Mouse (Mus musculus) midbrain, embryonic 16.5 days (tissue): ENCODE measurements at regions not wholly inside any gene's neighbourhood (a gene's known extent, or its start where the extent isn't known, plus 50 kb on each side); places are given as distances from the start of the nearest gene placed in this dataset.

Experiments used
- ATAC-seq: fragments of 200-750 bp; cut with Nextera tagmentation; 2 replicates; pipeline ENCODE4 v1.8.0; 2017; ENCODE audit warnings: moderate TSS enrichment
- H3K27ac ChIP-seq: fragments of 300-500 bp; sonication (generic); 2 replicates; pipeline ENCODE4 v1.5.1; 2014; ENCODE audit warnings: mild to moderate bottlenecking, low read length, mixed read lengths
- H3K27me3 ChIP-seq: fragments of 300-500 bp; sonication (generic); 2 replicates; pipeline ENCODE4 v1.6.1; 2014; ENCODE audit warnings: low read depth, low read length, mixed read lengths; ENCODE audit not compliant: control insufficient read depth, insufficient read depth
- H3K36me3 ChIP-seq: fragments of 300-500 bp; sonication (generic); 2 replicates; pipeline ENCODE4 v1.6.1; 2014; ENCODE audit warnings: mild to moderate bottlenecking, low read length, moderate library complexity, mixed read lengths; ENCODE audit not compliant: control insufficient read depth, insufficient read depth
- H3K4me1 ChIP-seq: fragments of 300-500 bp; sonication (generic); 2 replicates; pipeline ENCODE4 v1.6.1; 2014; ENCODE audit warnings: mild to moderate bottlenecking, low read length, mixed read lengths; ENCODE audit not compliant: control insufficient read depth, insufficient read depth
- H3K4me2 ChIP-seq: fragments of 300-500 bp; sonication (generic); 2 replicates; pipeline ENCODE4 v1.6.1; 2014; ENCODE audit warnings: mild to moderate bottlenecking, low read length, mixed read lengths
- H3K4me3 ChIP-seq: fragments of 300-500 bp; sonication (generic); 2 replicates; pipeline ENCODE4 v1.5.1; 2014; ENCODE audit warnings: low read depth, mild to moderate bottlenecking, low read length, moderate library complexity, mixed read lengths
- H3K9ac ChIP-seq: fragments of 300-500 bp; sonication (generic); 2 replicates; pipeline ENCODE4 v1.6.1; 2014; ENCODE audit warnings: low read depth, low read length, mixed read lengths
- H3K9me3 ChIP-seq: fragments of 300-500 bp; sonication (generic); replicated peaks from 2 replicates; pipeline ENCODE4 v1.6.1; 2014; ENCODE audit warnings: mild to moderate bottlenecking, low read length, mixed read lengths; ENCODE audit not compliant: control insufficient read depth, poor library complexity, severe bottlenecking
- WGBS: fragments of 180-500 bp; shearing (Covaris S2); extraction: QIAGEN DNeasy Blood & Tissue Kit; methylation state at CpG from one replicate; pipeline ENCODE4 v1.1.7; 2014; 5-methylcytosine and 5-hydroxymethylcytosine counted together

GRCm38 (mm10) chr10:98016596-98017304, 290.2 kb upstream of the C030005K15Rik start:
- Histone ChIP-seq H3K27me3 (no peaks in the 10 kb centered on the region), H3K27ac (no peak overlapping the region), H3K4me3 (no peak overlapping the region), H3K36me3 (no peaks in the 10 kb centered on the region), H3K9ac (no peak overlapping the region), H3K9me3 (no peaks in the 10 kb centered on the region), H3K4me2 (no peak overlapping the region), H3K4me1 (no peaks in the 10 kb centered on the region)
- no peak for ATAC-seq
- 94% methylated on average over 2 of the region's 2 CpGs for WGBS

- H3K4me2 ChIP-seq: no peak overlapping the region
- no peaks in the 10 kb centered on the region for H3K27me3 ChIP-seq
- no peak overlapping the region for H3K27ac ChIP-seq
- H3K9ac ChIP-seq: no peak overlapping the region
- H3K4me3 ChIP-seq: no peak overlapping the region
- WGBS: 69% methylated on average over 8 of the region's 8 CpGs
- no peaks in the 10 kb centered on the region for H3K36me3 ChIP-seq
- no peak for ATAC-seq
- no peaks in the 10 kb centered on the region for H3K4me1 ChIP-seq
- no peaks in the 10 kb centered on the region for H3K9me3 ChIP-seq
These were observed 302.6 kb upstream of the C030005K15Rik start for GRCm38 (mm10) chr10:98029124-98029523.

- no peak overlapping the region for H3K4me2 ChIP-seq
- no peak overlapping the region for H3K27ac ChIP-seq
- no peak for ATAC-seq
- no peak overlapping the region for H3K4me3 ChIP-seq
- no peaks in the 10 kb centered on the region for H3K4me1 ChIP-seq
- no peaks in the 10 kb centered on the region for H3K36me3 ChIP-seq
- no peaks in the 10 kb centered on the region for H3K9me3 ChIP-seq
- H3K9ac ChIP-seq: no peak overlapping the region
- whole genome bisulfite sequencing: 68% methylated on average over 3 of the region's 3 CpGs
- no peaks in the 10 kb centered on the region for H3K27me3 ChIP-seq
These were observed 303.1 kb upstream of the C030005K15Rik start for GRCm38 (mm10) chr10:98029621-98030020.

- Histone ChIP-seq H3K4me2 (no peak overlapping the region), H3K9ac (no peak overlapping the region), H3K36me3 (no peaks in the 10 kb centered on the region), H3K4me3 (no peak overlapping the region), H3K27me3 (no peaks in the 10 kb centered on the region), H3K27ac (no peak overlapping the region), H3K4me1 (no peaks in the 10 kb centered on the region), H3K9me3 (no peaks in the 10 kb centered on the region)
- 96% methylated on average over 1 of the region's 1 CpGs for WGBS
- ATAC-seq: no peak
These were observed 306.1 kb upstream of the C030005K15Rik start for GRCm38 (mm10) chr10:98032661-98033060.

- H3K4me1 ChIP-seq: no peaks in the 10 kb centered on the region
- ATAC-seq: no peak
These were observed 315.2 kb upstream of the C030005K15Rik start for GRCm38 (mm10) chr10:98041766-98042165.

GRCm38 (mm10) chr10:98043873-98044272, 317.3 kb upstream of the C030005K15Rik start:
- no peak overlapping the region for H3K27ac ChIP-seq
- H3K4me2 ChIP-seq: no peak overlapping the region
- no peak for ATAC-seq
- H3K9ac ChIP-seq: no peak overlapping the region
- no peak overlapping the region for H3K4me3 ChIP-seq
- 81% methylated on average over 2 of the region's 2 CpGs for WGBS
- H3K4me1 ChIP-seq: no peaks in the 10 kb centered on the region
- H3K27me3 ChIP-seq: no peaks in the 10 kb centered on the region
- no peaks in the 10 kb centered on the region for H3K36me3 ChIP-seq
- H3K9me3 ChIP-seq: no peaks in the 10 kb centered on the region

More at GRCm38 (mm10) chr10:98041766-98042165, 315.2 kb upstream of the C030005K15Rik start:
- WGBS: 53% methylated on average over 4 of the region's 4 CpGs
- Histone ChIP-seq H3K27me3 (no peaks in the 10 kb centered on the region), H3K27ac (no peak overlapping the region), H3K36me3 (no peaks in the 10 kb centered on the region), H3K9ac (no peak overlapping the region), H3K4me3 (no peak overlapping the region), H3K9me3 (no peaks in the 10 kb centered on the region), H3K4me2 (no peak overlapping the region)

GRCm38 (mm10) chr10:98044579-98044978, 318.0 kb upstream of the C030005K15Rik start:
- no peaks in the 10 kb centered on the region for H3K27me3 ChIP-seq
- no peaks in the 10 kb centered on the region for H3K36me3 ChIP-seq
- no peaks in the 10 kb centered on the region for H3K4me1 ChIP-seq
- H3K9ac ChIP-seq: no peak overlapping the region
- no peak overlapping the region for H3K4me2 ChIP-seq
- H3K27ac ChIP-seq: no peak overlapping the region
- no peak overlapping the region for H3K4me3 ChIP-seq
- H3K9me3 ChIP-seq: no peaks in the 10 kb centered on the region
- no peak for ATAC-seq

GRCm38 (mm10) chr10:98073432-98073831, 346.9 kb upstream of the C030005K15Rik start:
- Histone ChIP-seq H3K9me3 (no peaks in the 10 kb centered on the region), H3K4me3 (no peak overlapping the region), H3K27ac (no peak overlapping the region), H3K36me3 (no peaks in the 10 kb centered on the region), H3K9ac (no peak overlapping the region), H3K4me2 (no peak overlapping the region), H3K27me3 (no peaks in the 10 kb centered on the region), H3K4me1 (no peaks in the 10 kb centered on the region)
- WGBS: 43% methylated on average over 2 of the region's 2 CpGs
- ATAC-seq: no peak

- WGBS: 69% methylated on average over 2 of the region's 2 CpGs
- ATAC-seq: no peak
- Histone ChIP-seq H3K4me1 (no peaks in the 10 kb centered on the region), H3K27me3 (no peaks in the 10 kb centered on the region), H3K9ac (no peak overlapping the region), H3K9me3 (no peaks in the 10 kb centered on the region), H3K27ac (no peak overlapping the region), H3K4me2 (no peak overlapping the region), H3K4me3 (no peak overlapping the region), H3K36me3 (no peaks in the 10 kb centered on the region)
These were observed 358.3 kb upstream of the C030005K15Rik start for GRCm38 (mm10) chr10:98084881-98085280.
